Mouse (Mus musculus) embryonic facial prominence, embryonic 14.5 days (tissue): ENCODE measurements around the gene Atp5b. TPM values are rescaled to one million over a fixed set of nuclear protein-coding genes. Genes with fewer than 3 reads are reported as not detected.

Source experiments
- ATAC-seq: fragments of 200-750 bp; cut with Nextera tagmentation; 2 replicates; pipeline ENCODE4 v1.8.0; 2017; ENCODE audit warnings: low read depth, moderate number of reproducible peaks, moderate TSS enrichment
- DNase-seq: peaks from one replicate; pipeline ENCODE4 v3.0.0-alpha.2; 2015; ENCODE audit warnings: low spot score
- H3K27ac ChIP-seq: fragments of 300-500 bp; sonication (generic); replicated peaks from 2 replicates; pipeline ENCODE4 v1.5.1; 2014; ENCODE audit warnings: low read depth, mild to moderate bottlenecking, low read length, moderate library complexity
- H3K27me3 ChIP-seq: fragments of 300-500 bp; sonication (generic); replicated peaks from 2 replicates; pipeline ENCODE4 v1.6.1; 2014; ENCODE audit warnings: low read length; ENCODE audit not compliant: control insufficient read depth, insufficient read depth
- H3K36me3 ChIP-seq: fragments of 300-500 bp; sonication (generic); 2 replicates; pipeline ENCODE4 v1.6.1; 2014; ENCODE audit warnings: low read length, mixed read lengths; ENCODE audit not compliant: control insufficient read depth, insufficient read depth
- H3K4me1 ChIP-seq: fragments of 300-500 bp; sonication (generic); 2 replicates; pipeline ENCODE4 v1.6.1; 2014; ENCODE audit warnings: antibody characterized with exemption, low read length; ENCODE audit not compliant: control insufficient read depth, insufficient read depth
- H3K4me2 ChIP-seq: fragments of 300-500 bp; sonication (generic); 2 replicates; pipeline ENCODE4 v1.6.1; 2014; ENCODE audit warnings: low read depth, mild to moderate bottlenecking, low read length, moderate library complexity, mixed read lengths
- H3K4me3 ChIP-seq: fragments of 300-500 bp; sonication (generic); 2 replicates; pipeline ENCODE4 v1.5.1; 2014; ENCODE audit warnings: low read depth, mild to moderate bottlenecking, low read length
- H3K9ac ChIP-seq: fragments of 300-500 bp; sonication (generic); 2 replicates; pipeline ENCODE4 v1.6.1; 2014; ENCODE audit warnings: low read depth, mild to moderate bottlenecking, low read length, moderate library complexity, mixed read lengths
- H3K9me3 ChIP-seq: fragments of 300-500 bp; sonication (generic); 2 replicates; pipeline ENCODE4 v1.6.1; 2016; ENCODE audit warnings: low read length; ENCODE audit not compliant: control insufficient read depth
- WGBS: fragments of 180-500 bp; shearing (Covaris S2); extraction: QIAGEN DNeasy Blood & Tissue Kit; methylation state at CpG from one replicate; pipeline ENCODE4 v1.1.7; 2014; 5-methylcytosine and 5-hydroxymethylcytosine counted together
- polyA plus RNA-seq: library from polyadenylated mRNA; unstranded; fragments of >200 nt; fragmentation: Nextera tagmentation; extraction: Ambion mirVana; gene quantifications from 2 replicates; pipeline ENCODE4 v1.2.1, GENCODE M21; 2014

Atp5b gene
- polyA plus RNA-seq, result 2,069 and 2,210 TPM in 2 replicates

DNA sequence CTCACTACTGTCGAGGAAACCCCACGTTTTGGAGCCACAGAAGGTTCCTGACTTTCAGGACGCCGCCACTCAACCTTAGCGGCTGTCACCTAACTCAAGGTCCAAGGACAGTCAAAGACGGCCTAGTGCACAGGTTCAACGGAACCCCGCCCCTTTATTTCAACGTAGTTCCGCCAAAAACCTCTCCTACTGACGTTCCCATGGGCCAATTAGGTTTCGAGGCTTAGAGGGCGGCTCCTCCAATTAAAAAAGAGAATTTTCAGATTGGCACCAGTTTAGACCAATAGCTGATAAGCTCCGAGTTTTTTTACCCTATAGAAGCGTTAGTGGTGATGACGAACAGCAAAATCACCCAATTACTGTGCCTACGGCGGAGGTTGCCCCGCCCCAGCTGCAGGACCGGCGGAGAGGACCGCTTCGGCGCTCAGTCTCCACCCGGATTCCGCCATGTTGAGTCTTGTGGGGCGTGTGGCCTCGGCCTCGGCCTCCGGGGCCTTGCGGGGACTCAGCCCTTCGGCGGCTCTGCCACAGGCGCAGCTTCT, at the start of gene Atp5b:
Gene Atp5b (plus strand): TSS at position 394 of the 542 bp plus-strand sequence.
- Histone ChIP-seq H3K9me3 (no peaks in the 10 kb centered on the region), H3K4me1 (no peaks in the 10 kb centered on the region), H3K4me2 (peak within 1 kb of the TSS; percentile 86), H3K4me3 (peak within 1 kb of the TSS; percentile 80), H3K36me3 (peaks cover 41% of the 10 kb centered on the region), H3K27ac (peak within 1 kb of the TSS; percentile 81), H3K27me3 (no peaks in the 10 kb centered on the region), H3K9ac (peak within 1 kb of the TSS; percentile 97)
- WGBS, result 0% methylated on average over 26 of the region's 34 CpGs
- DNase-seq, result peak; percentile 100
- ATAC-seq, result peak; percentile 99

GRCm38 (mm10) chr10:128036746-128037425, 46.2 kb upstream of the Atp5b start:
- peak; percentile 80 for DNase-seq
- Histone ChIP-seq H3K4me3 (peak overlapping the region; percentile 95), H3K27me3 (no peaks in the 10 kb centered on the region), H3K9me3 (no peaks in the 10 kb centered on the region), H3K4me2 (peak overlapping the region; percentile 82), H3K4me1 (peaks cover 30% of the 10 kb centered on the region), H3K36me3 (peaks cover 38% of the 10 kb centered on the region), H3K9ac (peak overlapping the region; percentile 99), H3K27ac (peak overlapping the region; percentile 96)
- 0 out of 2 replicates have a peak, but pooled peaks have one; percentile 4 for ATAC-seq
- WGBS, result 6% methylated on average over 10 of the region's 10 CpGs

DNA sequence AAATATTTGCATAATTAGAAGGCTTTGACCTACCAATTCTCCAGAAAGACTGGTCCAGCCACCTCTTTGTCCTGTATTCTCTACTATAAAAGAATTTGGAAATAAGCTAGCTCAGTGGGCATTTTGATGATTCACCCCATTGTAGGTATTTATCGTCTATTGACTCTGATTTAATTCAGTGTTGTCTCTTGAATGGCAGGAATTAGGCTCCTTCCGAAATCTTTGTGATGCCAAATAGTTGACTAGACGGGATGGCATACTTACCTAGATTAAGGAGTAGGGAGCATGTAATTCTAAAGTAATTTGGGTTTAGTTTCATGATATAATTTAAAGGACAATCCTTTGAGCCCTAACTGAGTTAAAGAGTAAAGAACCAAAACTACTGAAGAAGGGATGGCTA, 45.2 kb upstream of the Atp5b start:
- H3K4me3 ChIP-seq, result peak overlapping the region; percentile 95
- H3K4me2 ChIP-seq, result peak overlapping the region; percentile 36
- H3K4me1 ChIP-seq, result peaks cover 34% of the 10 kb centered on the region
- H3K9me3 ChIP-seq, result no peaks in the 10 kb centered on the region
- H3K9ac ChIP-seq, result peak overlapping the region; percentile 34; the same call in 1 of the 2 replicates
- DNase-seq, result no peak
- no peaks in the 10 kb centered on the region for H3K27me3 ChIP-seq
- peaks cover 48% of the 10 kb centered on the region for H3K36me3 ChIP-seq
- no peak overlapping the region; the same call in 1 of the 2 replicates for H3K27ac ChIP-seq
- no peak for ATAC-seq
- 69% methylated on average over 3 of the region's 3 CpGs for whole genome bisulfite sequencing

- Histone ChIP-seq H3K36me3 (peaks cover 61% of the 10 kb centered on the region), H3K27me3 (no peaks in the 10 kb centered on the region), H3K9ac (peak overlapping the region; percentile 34), H3K27ac (0 out of 2 replicates have a peak overlapping the region, but pooled peaks have one; percentile 28), H3K4me1 (peaks cover 34% of the 10 kb centered on the region), H3K9me3 (no peaks in the 10 kb centered on the region), H3K4me2 (0 out of 2 replicates have a peak overlapping the region, but pooled peaks have one; percentile 36), H3K4me3 (no peak overlapping the region)
- 53% methylated on average over 5 of the region's 5 CpGs for WGBS
- ATAC-seq (peak; percentile 20), DNase-seq (peak; percentile 48)
These were observed 43.9 kb upstream of the Atp5b start for GRCm38 (mm10) chr10:128039167-128039566.

GRCm38 (mm10) chr10:128039858-128040257, 43.2 kb upstream of the Atp5b start:
- peaks cover 67% of the 10 kb centered on the region for H3K36me3 ChIP-seq
- peaks cover 29% of the 10 kb centered on the region for H3K4me1 ChIP-seq
- H3K27ac ChIP-seq, result no peak overlapping the region
- 72% methylated on average over 3 of the region's 3 CpGs for WGBS
- no peaks in the 10 kb centered on the region for H3K9me3 ChIP-seq
- H3K9ac ChIP-seq, result no peak overlapping the region
- ATAC-seq (no peak), DNase-seq (no peak)
- H3K4me3 ChIP-seq, result no peak overlapping the region
- H3K4me2 ChIP-seq, result no peak overlapping the region
- no peaks in the 10 kb centered on the region for H3K27me3 ChIP-seq

GRCm38 (mm10) chr10:128040293-128040692, 42.8 kb upstream of the Atp5b start:
- DNase-seq (no peak), ATAC-seq (no peak)
- no peak overlapping the region for H3K27ac ChIP-seq
- no peak overlapping the region for H3K9ac ChIP-seq
- WGBS, result 85% methylated on average over 5 of the region's 5 CpGs
- no peak overlapping the region for H3K4me2 ChIP-seq
- H3K4me1 ChIP-seq, result peaks cover 28% of the 10 kb centered on the region
- H3K9me3 ChIP-seq, result no peaks in the 10 kb centered on the region
- H3K36me3 ChIP-seq, result peaks cover 72% of the 10 kb centered on the region
- H3K4me3 ChIP-seq, result no peak overlapping the region
- no peaks in the 10 kb centered on the region for H3K27me3 ChIP-seq

- peaks cover 28% of the 10 kb centered on the region for H3K4me1 ChIP-seq
- ATAC-seq (no peak), DNase-seq (no peak)
- 75% methylated on average over 4 of the region's 4 CpGs for WGBS
- H3K4me3 ChIP-seq, result no peak overlapping the region
- H3K9ac ChIP-seq, result 0 out of 2 replicates have a peak overlapping the region, but pooled peaks have one; percentile 11
- H3K27me3 ChIP-seq, result no peaks in the 10 kb centered on the region
- no peaks in the 10 kb centered on the region for H3K9me3 ChIP-seq
- no peak overlapping the region for H3K4me2 ChIP-seq
- peaks cover 85% of the 10 kb centered on the region for H3K36me3 ChIP-seq
- no peak overlapping the region for H3K27ac ChIP-seq
These were observed 41.4 kb upstream of the Atp5b start for GRCm38 (mm10) chr10:128041636-128042035.

DNA sequence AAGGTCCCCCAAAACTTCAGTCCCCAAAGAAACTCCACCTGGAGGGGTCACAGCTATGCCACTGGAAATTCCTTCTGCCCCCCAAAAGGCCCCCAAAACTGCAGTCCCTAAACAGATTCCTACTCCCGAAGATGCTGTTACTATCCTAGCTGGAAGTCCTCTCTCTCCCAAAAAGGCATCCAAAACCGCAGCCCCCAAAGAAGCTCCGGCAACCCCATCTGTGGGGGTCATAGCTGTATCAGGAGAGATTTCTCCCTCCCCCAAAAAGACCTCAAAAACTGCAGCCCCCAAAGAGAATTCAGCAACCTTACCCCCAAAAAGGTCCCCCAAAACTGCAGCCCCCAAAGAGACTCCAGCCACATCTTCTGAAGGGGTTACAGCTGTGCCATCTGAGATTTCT, 40.6 kb upstream of the Atp5b start:
- Histone ChIP-seq H3K9ac (no peak overlapping the region; the same call in 1 of the 2 replicates), H3K4me2 (no peak overlapping the region), H3K27me3 (no peaks in the 10 kb centered on the region), H3K36me3 (peaks cover 92% of the 10 kb centered on the region), H3K9me3 (no peaks in the 10 kb centered on the region), H3K4me3 (no peak overlapping the region), H3K27ac (no peak overlapping the region), H3K4me1 (peaks cover 22% of the 10 kb centered on the region)
- ATAC-seq (no peak), DNase-seq (no peak)
- WGBS, result 88% methylated on average over 3 of the region's 3 CpGs
